Mouse (Mus musculus) C3H10T1/2 (cell line): ENCODE data around the gene Prl. TPM values are rescaled to one million over a fixed set of nuclear protein-coding genes. Genes with fewer than 3 reads are reported as not detected.

Experiments used
- polyA plus RNA-seq, 2 experiments: library from polyadenylated mRNA; unstranded; fragments of >200 nt; fragmentation: generic; extraction: Trizol; gene quantifications; one replicate each; pipeline ENCODE4 v1.2.1; 2012; ENCODE audit warnings: missing spikeins in 2 of 2

The Prl gene
- not detected for polyA plus RNA-seq

GRCm38 (mm10) chr13:27057270-27057669 lies at the start of gene Prl:
Gene Prl (plus strand): TSS chr13:27057570.

GRCm38 (mm10) chr13:27093890-27094289 lies 36.5 kb downstream of the Prl start, which contains the start of gene Prl3d1:
Gene Prl3d1 (plus strand): TSS chr13:27094190.

Other genes with a start within 250 kb of the Prl start
- not detected for gene Prl3d1, start 36.6 kb downstream of the Prl start, polyA plus RNA-seq
- gene Prl3d2, start 64.1 kb downstream of the Prl start, polyA plus RNA-seq = not detected
- gene Prl3d3, start 99.2 kb downstream of the Prl start, polyA plus RNA-seq = not detected
- not detected for gene Prl3c1, start 139.1 kb downstream of the Prl start, polyA plus RNA-seq
- gene Prl3b1, start 184.3 kb downstream of the Prl start, polyA plus RNA-seq = not detected
- gene Prl3a1, start 201.9 kb downstream of the Prl start, polyA plus RNA-seq = not detected